Mouse (Mus musculus) liver, adult 10 weeks (tissue): Measurements from ENCODE around the gene Ankdd1b. TPM values are rescaled to one million over a fixed set of nuclear protein-coding genes. Genes with fewer than 3 reads are reported as not detected.

Source experiments
- polyA plus RNA-seq: library from polyadenylated mRNA; stranded (reverse); fragments of 350-450 nt; fragmentation: Illumina TruSeq; extraction: RNeasy Lipid Tissue Mini Kit (QIAGEN cat#74804); gene quantifications from one replicate; pipeline ENCODE4 v1.2.3, GENCODE M21; 2014; ENCODE audit warnings: low read depth, low replicate concordance

The Ankdd1b gene
- polyA plus RNA-seq = not detected

DNA sequence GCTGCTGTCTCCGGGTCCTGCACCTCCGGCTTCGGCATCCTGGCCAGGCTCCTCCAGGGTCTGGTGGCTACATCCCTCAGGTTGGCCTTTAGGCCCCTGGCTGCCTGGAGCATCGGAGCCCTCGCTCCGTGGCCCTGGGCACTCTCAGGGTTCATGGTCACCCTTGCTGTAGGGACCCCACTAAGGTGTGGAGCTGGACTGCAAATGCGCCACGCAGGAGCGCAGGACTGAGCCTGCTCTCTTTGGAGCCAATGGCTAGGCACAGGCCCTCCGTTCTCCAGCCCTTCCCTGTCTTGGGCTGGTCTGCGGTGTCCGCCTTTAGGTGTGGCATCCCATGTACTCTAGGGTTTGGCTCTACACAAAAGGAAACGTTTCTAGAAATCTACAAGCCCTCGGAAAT is at the start of gene Ankdd1b:
Gene Ankdd1b (minus strand): TSS at position 242 of the 400 bp plus-strand sequence.

GRCm38 (mm10) chr13:96490433-96490832 is 19.4 kb upstream of the Ankdd1b start, which contains the start of gene Gm17622:
TSS of gene Gm17622 (plus strand) at chr13:96490733.

DNA sequence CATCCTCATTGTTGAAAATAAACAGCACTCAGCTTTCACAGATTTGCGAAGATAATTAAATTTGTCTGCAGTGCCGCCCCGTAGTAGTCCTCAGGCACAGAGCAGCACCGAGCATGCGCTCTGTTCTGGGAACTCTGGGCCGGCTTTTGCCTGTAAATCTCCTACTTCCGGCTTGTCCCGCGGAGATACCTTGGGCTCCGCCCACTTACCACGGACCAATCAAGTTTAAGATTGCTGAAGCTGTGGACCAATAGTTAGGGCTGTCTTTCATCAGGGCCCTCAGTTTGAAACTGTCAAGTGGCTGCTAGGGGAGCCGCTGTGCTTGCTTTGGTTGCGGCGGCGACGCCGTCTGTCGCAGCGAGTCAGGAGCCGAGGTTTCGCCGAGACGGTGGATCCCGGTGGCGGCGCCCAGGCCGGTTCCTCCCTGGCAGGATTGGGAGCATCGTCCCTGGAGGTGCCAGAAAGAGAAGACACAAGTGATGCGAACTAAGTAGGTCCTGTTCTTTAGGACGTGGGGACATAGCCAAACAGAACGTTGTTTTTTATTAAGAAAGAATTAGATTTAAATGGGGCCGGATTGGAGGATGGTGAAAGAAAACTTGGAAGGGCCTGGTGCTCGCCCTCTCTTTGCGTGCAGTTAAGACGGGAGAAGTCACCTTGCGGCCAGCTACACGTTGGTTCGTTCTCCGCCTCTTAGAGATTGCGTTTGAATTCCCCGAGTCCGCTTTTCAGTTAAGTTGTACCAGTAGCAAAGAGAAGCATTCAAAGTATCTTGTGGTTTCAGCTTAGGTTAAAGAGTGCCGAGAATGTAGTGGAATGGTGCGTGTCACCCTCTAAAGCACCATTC is 82.7 kb downstream of the Ankdd1b start, which contains the start of gene Poc5:
Gene Poc5 (plus strand): TSS at position 253 of the 847 bp plus-strand sequence.

Other genes starting within 250 kb of the Ankdd1b start
- gene Poc5, start 82.9 kb downstream of the Ankdd1b start, polyA plus RNA-seq = 2.5 TPM
- not detected for gene Gm17622, start 19.5 kb upstream of the Ankdd1b start, polyA plus RNA-seq
- gene Polk, start 71.4 kb upstream of the Ankdd1b start, polyA plus RNA-seq = 6.1 TPM
- gene Col4a3bp, start 71.4 kb upstream of the Ankdd1b start, polyA plus RNA-seq = 43.7 TPM
- gene Hmgcr, start 199.7 kb upstream of the Ankdd1b start, polyA plus RNA-seq = 64.7 TPM